Mouse (Mus musculus): ENCODE measurements at regions not wholly inside any gene's neighbourhood (a gene's known extent, or its start where the extent isn't known, plus 50 kb on each side); places are given as distances from the start of the nearest gene placed in this dataset.

DNA sequence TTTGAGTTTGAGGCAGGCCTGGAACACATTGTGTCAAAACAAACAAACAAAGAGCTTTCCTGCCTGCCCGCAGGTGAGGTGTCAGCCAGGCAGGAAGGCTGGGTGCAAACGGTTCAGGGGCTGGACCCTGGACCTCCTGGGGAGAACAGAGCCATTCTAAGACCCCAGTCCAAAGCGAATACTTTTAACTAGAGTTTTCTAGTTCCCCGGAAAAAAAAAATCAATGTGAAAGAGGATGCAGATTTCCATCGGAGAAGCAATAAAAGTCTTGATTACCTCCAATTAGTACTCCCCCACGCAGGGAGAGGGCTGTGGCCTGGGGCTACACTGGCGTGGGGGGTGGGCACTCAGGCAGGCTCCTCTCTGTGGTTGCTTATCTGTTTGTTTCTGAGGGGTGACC is 106.4 kb downstream of the Sox2 start:
- no peak overlapping the region for H3K4me2 ChIP-seq (ENCODE audit: low read depth, low read length)
- H3K36me3 ChIP-seq (replicated peaks; ENCODE audit: control insufficient read depth, insufficient read depth, low read depth, low read length): no peaks in the 10 kb centered on the region
- no peak for ATAC-seq (replicated peaks; ENCODE audit: insufficient number of reproducible peaks, low FRiP score, low TSS enrichment, low read depth)
- no peak overlapping the region for H3K27ac ChIP-seq (replicated peaks; ENCODE audit: low read depth, low read length)
- H3K9me3 ChIP-seq (replicated peaks; ENCODE audit: control insufficient read depth, low read length): no peaks in the 10 kb centered on the region
- H3K4me3 ChIP-seq (ENCODE audit: low read depth, low read length): no peak overlapping the region
- H3K4me1 ChIP-seq (ENCODE audit: control insufficient read depth, insufficient read depth, low read length): no peaks in the 10 kb centered on the region; the same call in 1 of the 2 replicates
- no peak for DNase-seq (ENCODE audit: low spot score)
- WGBS: 14% methylated on average over 7 of the region's 7 CpGs
- no peak overlapping the region for H3K9ac ChIP-seq (replicated peaks; ENCODE audit: low read length)
- H3K27me3 ChIP-seq (ENCODE audit: control insufficient read depth, insufficient read depth, low read length): no peaks in the 10 kb centered on the region

- Histone ChIP-seq H3K4me3 (ENCODE audit: low read depth, low read length) (no peak overlapping the region), H3K4me2 (ENCODE audit: low read depth, low read length) (no peak overlapping the region), H3K9ac (replicated peaks; ENCODE audit: low read length) (no peak overlapping the region), H3K27ac (replicated peaks; ENCODE audit: low read depth, low read length) (no peak overlapping the region), H3K9me3 (replicated peaks; ENCODE audit: control insufficient read depth, low read length) (no peaks in the 10 kb centered on the region), H3K36me3 (replicated peaks; ENCODE audit: control insufficient read depth, insufficient read depth, low read depth, low read length) (no peaks in the 10 kb centered on the region), H3K4me1 (ENCODE audit: control insufficient read depth, insufficient read depth, low read length) (no peaks in the 10 kb centered on the region; the same call in 1 of the 2 replicates), H3K27me3 (ENCODE audit: control insufficient read depth, insufficient read depth, low read length) (no peaks in the 10 kb centered on the region)
- 76% methylated on average over 6 of the region's 6 CpGs for WGBS
- ATAC-seq (replicated peaks; ENCODE audit: insufficient number of reproducible peaks, low FRiP score, low TSS enrichment, low read depth) (no peak), DNase-seq (ENCODE audit: low spot score) (no peak)
Measured at GRCm38 (mm10) chr3:34757130-34757529, 106.9 kb downstream of the Sox2 start.

DNA sequence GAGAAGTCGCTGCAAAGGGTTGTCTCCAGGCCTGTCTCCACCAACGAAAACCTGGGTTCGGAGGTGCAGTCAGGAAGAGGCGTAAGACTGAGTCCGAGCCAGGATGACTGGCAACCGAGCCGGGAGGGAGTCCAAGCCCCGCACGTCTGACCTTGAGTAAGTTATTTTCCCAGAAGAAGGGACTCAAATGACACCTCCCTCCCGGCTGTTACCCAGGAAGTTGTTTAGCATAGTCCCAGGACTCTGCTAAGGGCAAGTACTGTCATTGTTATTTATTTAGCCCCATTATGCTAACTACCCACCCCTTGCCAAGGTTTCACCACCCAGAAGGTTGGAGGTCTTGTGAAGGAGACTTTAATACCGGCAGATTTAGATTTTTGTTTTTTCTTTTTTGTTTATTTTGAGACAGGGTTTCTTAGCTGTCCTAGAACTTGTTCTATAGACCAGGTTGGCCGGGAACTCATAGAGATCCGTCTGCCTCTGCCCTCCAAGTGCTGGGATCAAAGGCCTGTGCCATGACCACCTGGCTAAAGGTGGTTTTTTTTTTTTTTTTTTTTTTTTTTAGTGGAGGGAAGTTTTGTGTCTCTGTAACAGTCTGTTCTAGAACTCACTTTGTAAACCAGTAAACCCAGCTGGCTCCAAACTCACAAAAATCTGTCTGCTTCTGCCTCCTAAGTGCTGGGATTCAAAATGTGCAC is 107.8 kb downstream of the Sox2 start:
- no peak overlapping the region for H3K27ac ChIP-seq (replicated peaks; ENCODE audit: low read depth, low read length)
- no peak for ATAC-seq (replicated peaks; ENCODE audit: insufficient number of reproducible peaks, low FRiP score, low TSS enrichment, low read depth)
- WGBS: 49% methylated on average over 13 of the region's 13 CpGs

DNA sequence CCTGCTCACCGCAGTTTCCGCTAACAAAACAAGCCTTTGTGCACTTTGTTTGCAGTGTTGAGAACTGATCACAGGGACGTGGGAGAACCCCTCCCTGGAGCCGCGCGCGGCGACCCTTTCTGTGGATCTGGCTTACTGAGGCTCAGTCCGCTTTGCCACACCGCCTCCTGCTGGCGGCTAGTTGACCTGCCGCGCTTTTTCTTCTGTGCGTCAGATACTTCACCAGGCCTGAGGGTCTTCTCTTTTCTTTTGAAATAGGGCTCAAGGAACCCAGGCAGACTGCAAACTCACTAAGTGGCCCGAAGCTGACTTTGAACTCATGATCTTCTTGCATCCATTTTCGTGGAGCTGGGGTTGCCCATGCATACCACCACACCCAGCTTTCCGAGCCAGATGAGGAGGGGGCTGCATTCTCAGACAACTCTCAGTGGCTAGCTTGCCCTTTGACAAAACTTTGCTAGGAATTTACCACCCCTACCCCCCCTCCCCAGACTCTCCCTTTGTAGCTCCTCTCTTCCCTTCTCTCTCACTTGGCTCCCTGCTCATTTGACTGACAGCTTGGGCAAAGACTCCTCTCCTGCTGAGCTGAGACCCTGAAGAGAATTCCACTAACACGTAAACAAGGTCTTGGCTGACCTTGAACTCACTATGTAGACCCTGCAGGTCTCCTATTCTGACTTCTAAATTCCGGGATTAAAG is 109.9 kb downstream of the Sox2 start:
- no peaks in the 10 kb centered on the region for H3K9me3 ChIP-seq (replicated peaks; ENCODE audit: control insufficient read depth, low read length)
- 72% methylated on average over 19 of the region's 19 CpGs for WGBS
- no peaks in the 10 kb centered on the region for H3K36me3 ChIP-seq (replicated peaks; ENCODE audit: control insufficient read depth, insufficient read depth, low read depth, low read length)
- H3K4me1 ChIP-seq (ENCODE audit: control insufficient read depth, insufficient read depth, low read length): no peaks in the 10 kb centered on the region; the same call in 1 of the 2 replicates
- no peak overlapping the region for H3K4me2 ChIP-seq (ENCODE audit: low read depth, low read length)
- DNase-seq (ENCODE audit: low spot score): no peak
- ATAC-seq (replicated peaks; ENCODE audit: insufficient number of reproducible peaks, low FRiP score, low TSS enrichment, low read depth): no peak
- H3K27ac ChIP-seq (replicated peaks; ENCODE audit: low read depth, low read length): no peak overlapping the region
- H3K4me3 ChIP-seq (ENCODE audit: low read depth, low read length): no peak overlapping the region
- H3K9ac ChIP-seq (replicated peaks; ENCODE audit: low read length): no peak overlapping the region
- H3K27me3 ChIP-seq (ENCODE audit: control insufficient read depth, insufficient read depth, low read length): no peaks in the 10 kb centered on the region

More for the DNA sequence above, 107.8 kb downstream of the Sox2 start:
- Histone ChIP-seq H3K27me3 (ENCODE audit: control insufficient read depth, insufficient read depth, low read length) (no peaks in the 10 kb centered on the region), H3K4me1 (ENCODE audit: control insufficient read depth, insufficient read depth, low read length) (no peaks in the 10 kb centered on the region; the same call in 1 of the 2 replicates), H3K9me3 (replicated peaks; ENCODE audit: control insufficient read depth, low read length) (no peaks in the 10 kb centered on the region), H3K36me3 (replicated peaks; ENCODE audit: control insufficient read depth, insufficient read depth, low read depth, low read length) (no peaks in the 10 kb centered on the region), H3K4me3 (ENCODE audit: low read depth, low read length) (no peak overlapping the region), H3K4me2 (ENCODE audit: low read depth, low read length) (no peak overlapping the region), H3K9ac (replicated peaks; ENCODE audit: low read length) (no peak overlapping the region)
- DNase-seq (ENCODE audit: low spot score): no peak

- Histone ChIP-seq H3K4me1 (ENCODE audit: control insufficient read depth, insufficient read depth, low read length) (no peaks in the 10 kb centered on the region; the same call in 1 of the 2 replicates), H3K9me3 (replicated peaks; ENCODE audit: control insufficient read depth, low read length) (no peaks in the 10 kb centered on the region), H3K4me3 (ENCODE audit: low read depth, low read length) (no peak overlapping the region), H3K27ac (replicated peaks; ENCODE audit: low read depth, low read length) (no peak overlapping the region), H3K36me3 (replicated peaks; ENCODE audit: control insufficient read depth, insufficient read depth, low read depth, low read length) (no peaks in the 10 kb centered on the region), H3K4me2 (ENCODE audit: low read depth, low read length) (no peak overlapping the region), H3K27me3 (ENCODE audit: control insufficient read depth, insufficient read depth, low read length) (no peaks in the 10 kb centered on the region), H3K9ac (replicated peaks; ENCODE audit: low read length) (no peak overlapping the region)
- WGBS: 69% methylated on average over 7 of the region's 7 CpGs
- ATAC-seq (replicated peaks; ENCODE audit: insufficient number of reproducible peaks, low FRiP score, low TSS enrichment, low read depth): no peak
- DNase-seq (ENCODE audit: low spot score): no peak
Measured at GRCm38 (mm10) chr3:34761162-34761769, 111.1 kb downstream of the Sox2 start.

GRCm38 (mm10) chr3:34761783-34762182 is 111.6 kb downstream of the Sox2 start:
- 93% methylated on average over 4 of the region's 4 CpGs for WGBS
- H3K9me3 ChIP-seq (replicated peaks; ENCODE audit: control insufficient read depth, low read length): no peaks in the 10 kb centered on the region
- no peak for ATAC-seq (replicated peaks; ENCODE audit: insufficient number of reproducible peaks, low FRiP score, low TSS enrichment, low read depth)
- no peaks in the 10 kb centered on the region for H3K27me3 ChIP-seq (ENCODE audit: control insufficient read depth, insufficient read depth, low read length)
- no peak for DNase-seq (ENCODE audit: low spot score)
- H3K9ac ChIP-seq (replicated peaks; ENCODE audit: low read length): no peak overlapping the region
- H3K36me3 ChIP-seq (replicated peaks; ENCODE audit: control insufficient read depth, insufficient read depth, low read depth, low read length): no peaks in the 10 kb centered on the region
- no peaks in the 10 kb centered on the region for H3K4me1 ChIP-seq (ENCODE audit: control insufficient read depth, insufficient read depth, low read length)
- no peak overlapping the region for H3K4me3 ChIP-seq (ENCODE audit: low read depth, low read length)
- H3K4me2 ChIP-seq (ENCODE audit: low read depth, low read length): no peak overlapping the region
- H3K27ac ChIP-seq (replicated peaks; ENCODE audit: low read depth, low read length): no peak overlapping the region

DNA sequence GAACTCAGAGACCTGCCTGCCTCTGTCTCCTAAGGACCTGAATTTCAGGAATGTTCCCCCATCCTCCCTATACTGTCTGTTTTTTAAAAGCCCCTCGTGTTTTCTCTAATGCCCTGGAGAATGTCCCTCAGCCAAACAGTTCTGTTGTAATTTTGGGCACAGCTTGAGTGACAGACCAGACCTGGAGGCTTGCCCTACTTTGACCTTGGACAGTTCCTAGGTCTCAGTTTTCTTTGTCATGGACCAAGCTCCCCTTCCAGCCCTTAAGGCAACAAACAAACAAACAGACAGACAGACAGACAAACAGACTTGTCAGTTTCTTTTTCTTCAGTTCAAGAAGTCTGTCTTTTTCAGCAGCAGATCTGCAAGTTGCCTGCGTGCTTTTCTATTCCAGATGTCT is 114.4 kb downstream of the Sox2 start:
- 48% methylated on average over 2 of the region's 2 CpGs for WGBS
- ATAC-seq (replicated peaks; ENCODE audit: insufficient number of reproducible peaks, low FRiP score, low TSS enrichment, low read depth): no peak

GRCm38 (mm10) chr3:34765151-34765550 is 114.9 kb downstream of the Sox2 start:
- Histone ChIP-seq H3K27ac (replicated peaks; ENCODE audit: low read depth, low read length) (no peak overlapping the region), H3K27me3 (ENCODE audit: control insufficient read depth, insufficient read depth, low read length) (no peaks in the 10 kb centered on the region), H3K36me3 (replicated peaks; ENCODE audit: control insufficient read depth, insufficient read depth, low read depth, low read length) (no peaks in the 10 kb centered on the region), H3K4me3 (ENCODE audit: low read depth, low read length) (no peak overlapping the region), H3K9me3 (replicated peaks; ENCODE audit: control insufficient read depth, low read length) (no peaks in the 10 kb centered on the region), H3K9ac (replicated peaks; ENCODE audit: low read length) (no peak overlapping the region), H3K4me1 (ENCODE audit: control insufficient read depth, insufficient read depth, low read length) (no peaks in the 10 kb centered on the region), H3K4me2 (ENCODE audit: low read depth, low read length) (no peak overlapping the region)
- WGBS: 80% methylated on average over 6 of the region's 6 CpGs
- DNase-seq (ENCODE audit: low spot score) (no peak), ATAC-seq (replicated peaks; ENCODE audit: insufficient number of reproducible peaks, low FRiP score, low TSS enrichment, low read depth) (no peak)

More for the DNA sequence above, 114.4 kb downstream of the Sox2 start:
- Histone ChIP-seq H3K9ac (replicated peaks; ENCODE audit: low read length) (no peak overlapping the region), H3K27ac (replicated peaks; ENCODE audit: low read depth, low read length) (no peak overlapping the region), H3K4me2 (ENCODE audit: low read depth, low read length) (no peak overlapping the region), H3K4me1 (ENCODE audit: control insufficient read depth, insufficient read depth, low read length) (no peaks in the 10 kb centered on the region), H3K4me3 (ENCODE audit: low read depth, low read length) (no peak overlapping the region), H3K9me3 (replicated peaks; ENCODE audit: control insufficient read depth, low read length) (no peaks in the 10 kb centered on the region), H3K27me3 (ENCODE audit: control insufficient read depth, insufficient read depth, low read length) (no peaks in the 10 kb centered on the region), H3K36me3 (replicated peaks; ENCODE audit: control insufficient read depth, insufficient read depth, low read depth, low read length) (no peaks in the 10 kb centered on the region)
- DNase-seq (ENCODE audit: low spot score): no peak
